Mouse (Mus musculus): Measurements from ENCODE around the gene Lrtm2. TPM values are rescaled to one million over a fixed set of nuclear protein-coding genes. Genes with fewer than 3 reads are reported as not detected.
A peak's percentile ranks its signal among the peaks of the same experiment; 100 is the strongest.

Gene Lrtm2
- polyA plus RNA-seq, 1 experiment from 2014 or later, result 0.16 TPM

- Histone ChIP-seq H3K4me3 (ENCODE audit: low read depth, low read length) (no peak overlapping the region), H3K4me1 (ENCODE audit: insufficient read depth) (peaks cover 4% of the 10 kb centered on the region; the same call in 1 of the 2 replicates), H3K27me3 (ENCODE audit: insufficient read depth, low read length) (peaks cover 36% of the 10 kb centered on the region), H3K9me3 (ENCODE audit: low read depth, low read length) (no peaks in the 10 kb centered on the region), H3K9ac (no peak overlapping the region), H3K27ac (ENCODE audit: low read depth) (no peak overlapping the region), H3K36me3 (ENCODE audit: insufficient read depth) (no peaks in the 10 kb centered on the region), H3K4me2 (0 out of 2 replicates have a peak overlapping the region, but pooled peaks have one; percentile 10)
- no peak for TF ChIP-seq CTCF (IDR thresholded peaks at IDR 0.05; ENCODE audit: low read depth)
- ATAC-seq (ENCODE audit: insufficient read depth), result 0 out of 2 replicates have a peak, but pooled peaks have one; percentile 16
- WGBS, result 5% methylated on average over 11 of the region's 11 CpGs
- DNase-seq, result peak; percentile 32
These were observed 1.9 kb downstream of the Lrtm2 start for GRCm38 (mm10) chr6:119328521-119329115.

DNA sequence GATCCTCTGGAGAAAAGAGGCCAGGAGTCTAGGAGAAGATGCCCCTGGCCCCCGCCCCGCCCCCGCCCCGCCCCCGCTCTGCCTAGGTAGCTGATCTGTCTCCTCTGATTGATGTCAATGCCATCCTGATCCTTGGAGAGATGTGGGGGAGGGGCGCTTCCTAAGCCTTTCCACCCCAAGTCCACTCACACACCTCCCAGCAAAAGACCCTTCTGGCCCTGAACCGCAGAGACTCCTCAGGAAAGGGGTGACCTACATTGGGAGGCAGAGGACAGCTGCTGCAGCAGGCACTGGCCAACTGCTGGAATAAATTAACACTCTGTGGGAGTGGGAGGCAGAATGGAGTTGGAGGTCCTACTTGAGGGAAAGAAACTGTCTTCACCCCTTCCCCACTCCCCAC lies 4.0 kb downstream of the Lrtm2 start:
- no peak for DNase-seq
- Histone ChIP-seq H3K9me3 (ENCODE audit: low read depth, low read length) (no peaks in the 10 kb centered on the region), H3K9ac (no peak overlapping the region), H3K36me3 (ENCODE audit: insufficient read depth) (no peaks in the 10 kb centered on the region), H3K4me2 (no peak overlapping the region), H3K27me3 (ENCODE audit: insufficient read depth, low read length) (peaks cover 34% of the 10 kb centered on the region), H3K4me3 (ENCODE audit: low read depth, low read length) (no peak overlapping the region), H3K4me1 (ENCODE audit: insufficient read depth) (no peaks in the 10 kb centered on the region), H3K27ac (ENCODE audit: low read depth) (no peak overlapping the region)
- TF ChIP-seq CTCF (IDR thresholded peaks at IDR 0.05; ENCODE audit: low read depth), result no peak
- 24% methylated on average over 7 of the region's 7 CpGs for WGBS
- no peak for ATAC-seq (ENCODE audit: insufficient read depth)

GRCm38 (mm10) chr6:119325978-119326377 lies 4.6 kb downstream of the Lrtm2 start:
- WGBS, result 70% methylated on average over 6 of the region's 6 CpGs
- H3K27me3 ChIP-seq (ENCODE audit: insufficient read depth, low read length), result peaks cover 29% of the 10 kb centered on the region
- ATAC-seq (ENCODE audit: insufficient read depth), result no peak

GRCm38 (mm10) chr6:119324776-119325175 lies 5.8 kb downstream of the Lrtm2 start:
- DNase-seq (no peak), ATAC-seq (ENCODE audit: insufficient read depth) (no peak)
- Histone ChIP-seq H3K27me3 (ENCODE audit: insufficient read depth, low read length) (peaks cover 17% of the 10 kb centered on the region), H3K9ac (no peak overlapping the region), H3K27ac (ENCODE audit: low read depth) (no peak overlapping the region), H3K9me3 (ENCODE audit: low read depth, low read length) (no peaks in the 10 kb centered on the region), H3K36me3 (ENCODE audit: insufficient read depth) (no peaks in the 10 kb centered on the region), H3K4me2 (no peak overlapping the region), H3K4me1 (ENCODE audit: insufficient read depth) (no peaks in the 10 kb centered on the region), H3K4me3 (ENCODE audit: low read depth, low read length) (no peak overlapping the region)
- WGBS, result 62% methylated on average over 10 of the region's 10 CpGs
- no peak for TF ChIP-seq CTCF (IDR thresholded peaks at IDR 0.05; ENCODE audit: low read depth)

More at GRCm38 (mm10) chr6:119325978-119326377, 4.6 kb downstream of the Lrtm2 start:
- Histone ChIP-seq H3K4me1 (ENCODE audit: insufficient read depth) (no peaks in the 10 kb centered on the region), H3K9ac (no peak overlapping the region), H3K9me3 (ENCODE audit: low read depth, low read length) (no peaks in the 10 kb centered on the region), H3K4me3 (ENCODE audit: low read depth, low read length) (no peak overlapping the region), H3K27ac (ENCODE audit: low read depth) (no peak overlapping the region), H3K4me2 (no peak overlapping the region), H3K36me3 (ENCODE audit: insufficient read depth) (no peaks in the 10 kb centered on the region)
- no peak for TF ChIP-seq CTCF (IDR thresholded peaks at IDR 0.05; ENCODE audit: low read depth)
- no peak for DNase-seq

- H3K4me1 ChIP-seq (ENCODE audit: insufficient read depth), result no peaks in the 10 kb centered on the region
- no peak for TF ChIP-seq CTCF (IDR thresholded peaks at IDR 0.05; ENCODE audit: low read depth)
- H3K4me3 ChIP-seq (ENCODE audit: low read depth, low read length), result no peak overlapping the region
- H3K36me3 ChIP-seq (ENCODE audit: insufficient read depth), result no peaks in the 10 kb centered on the region
- DNase-seq (no peak), ATAC-seq (ENCODE audit: insufficient read depth) (no peak)
- H3K27ac ChIP-seq (ENCODE audit: low read depth), result no peak overlapping the region
- H3K27me3 ChIP-seq (ENCODE audit: insufficient read depth, low read length), result no peaks in the 10 kb centered on the region
- no peak overlapping the region for H3K9ac ChIP-seq
- WGBS, result 67% methylated on average over 7 of the region's 7 CpGs
- H3K9me3 ChIP-seq (ENCODE audit: low read depth, low read length), result no peaks in the 10 kb centered on the region
- no peak overlapping the region for H3K4me2 ChIP-seq
These were observed 8.8 kb downstream of the Lrtm2 start for GRCm38 (mm10) chr6:119321752-119322151.

DNA sequence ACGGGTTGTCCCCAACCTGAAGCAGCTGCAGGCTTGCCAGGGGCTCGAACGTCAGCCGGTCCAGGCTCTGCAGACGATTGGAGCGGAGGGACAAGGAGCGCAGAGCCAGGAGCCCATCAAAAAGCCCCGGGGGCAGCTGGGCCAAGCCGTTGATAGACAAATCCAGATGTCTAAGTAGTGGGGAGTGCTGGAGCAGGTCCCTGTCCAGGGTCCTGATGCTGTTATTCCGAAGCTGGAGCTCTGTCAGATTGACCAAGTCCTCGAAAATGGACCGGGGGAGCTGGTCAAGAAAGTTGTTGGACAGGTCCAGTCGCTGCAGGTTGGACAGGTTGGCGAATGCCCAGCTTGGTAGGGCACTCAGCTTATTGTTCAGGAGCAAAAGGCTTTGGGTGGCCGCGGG lies 10.1 kb downstream of the Lrtm2 start:
- H3K27me3 ChIP-seq (ENCODE audit: insufficient read depth, low read length), result no peaks in the 10 kb centered on the region
- H3K4me3 ChIP-seq (ENCODE audit: low read depth, low read length), result no peak overlapping the region
- H3K27ac ChIP-seq (ENCODE audit: low read depth), result no peak overlapping the region
- 24% methylated on average over 16 of the region's 16 CpGs for WGBS
- ATAC-seq (ENCODE audit: insufficient read depth), result no peak
- no peak overlapping the region for H3K4me2 ChIP-seq
- no peak overlapping the region for H3K9ac ChIP-seq
- H3K9me3 ChIP-seq (ENCODE audit: low read depth, low read length), result no peaks in the 10 kb centered on the region
- no peaks in the 10 kb centered on the region for H3K4me1 ChIP-seq (ENCODE audit: insufficient read depth)
- no peak for TF ChIP-seq CTCF (IDR thresholded peaks at IDR 0.05; ENCODE audit: low read depth)
- peak; percentile 87 for DNase-seq
- H3K36me3 ChIP-seq (ENCODE audit: insufficient read depth), result no peaks in the 10 kb centered on the region

DNA sequence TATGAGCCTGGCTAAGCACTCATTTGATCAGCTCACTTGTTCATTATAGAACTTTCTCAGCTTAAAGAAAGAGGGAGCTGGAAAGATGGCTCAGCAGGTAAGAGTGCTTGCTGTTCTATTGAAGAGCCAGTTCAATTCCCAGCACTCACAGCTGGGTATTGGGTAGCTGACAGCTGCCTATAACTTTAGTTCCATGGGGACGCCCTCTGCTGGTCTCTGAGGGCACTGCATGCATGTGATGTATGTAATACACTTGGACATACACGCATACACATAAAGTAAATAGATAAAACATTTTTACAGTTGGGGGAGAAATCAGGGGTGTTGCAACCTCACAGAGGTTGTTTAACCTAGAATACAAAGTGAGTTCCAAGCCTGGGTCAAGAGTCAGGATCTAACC lies 11.2 kb downstream of the Lrtm2 start:
- Histone ChIP-seq H3K4me1 (ENCODE audit: insufficient read depth) (no peaks in the 10 kb centered on the region), H3K9me3 (ENCODE audit: low read depth, low read length) (no peaks in the 10 kb centered on the region), H3K27me3 (ENCODE audit: insufficient read depth, low read length) (no peaks in the 10 kb centered on the region), H3K4me2 (no peak overlapping the region), H3K36me3 (ENCODE audit: insufficient read depth) (no peaks in the 10 kb centered on the region), H3K27ac (ENCODE audit: low read depth) (no peak overlapping the region), H3K4me3 (ENCODE audit: low read depth, low read length) (no peak overlapping the region), H3K9ac (no peak overlapping the region)
- WGBS, result 70% methylated on average over 2 of the region's 2 CpGs
- DNase-seq, result no peak
- ATAC-seq (ENCODE audit: insufficient read depth), result no peak
- no peak; the same call in 1 of the 2 replicates for TF ChIP-seq CTCF (IDR thresholded peaks at IDR 0.05; ENCODE audit: low read depth)
